Mouse (Mus musculus) lung, embryonic 15.5 days (tissue): Measurements from ENCODE around the gene Olfr148. TPM values are rescaled to one million over a fixed set of nuclear protein-coding genes. Genes with fewer than 3 reads are reported as not detected.

Source experiments
- ATAC-seq: fragments of 200-750 bp; cut with Nextera tagmentation; 2 replicates; pipeline ENCODE4 v1.8.0; 2017; ENCODE audit warnings: moderate number of reproducible peaks, borderline replicate concordance; ENCODE audit not compliant: low FRiP score, low TSS enrichment; ENCODE audit errors: extremely low read depth
- H3K27ac ChIP-seq: fragments of 300-500 bp; sonication (generic); 2 replicates; pipeline ENCODE4 v1.5.1; 2015; ENCODE audit warnings: moderate library complexity, mild to moderate bottlenecking, inconsistent platforms
- H3K27me3 ChIP-seq: fragments of 300-500 bp; sonication (generic); 2 replicates; pipeline ENCODE4 v1.6.1; 2015; ENCODE audit warnings: inconsistent platforms
- H3K36me3 ChIP-seq: fragments of 300-500 bp; sonication (generic); 2 replicates; pipeline ENCODE4 v1.6.1; 2015; ENCODE audit warnings: inconsistent platforms
- H3K4me1 ChIP-seq: fragments of 300-500 bp; sonication (generic); 2 replicates; pipeline ENCODE4 v1.6.1; 2015; ENCODE audit warnings: inconsistent platforms
- H3K4me2 ChIP-seq: fragments of 300-500 bp; sonication (generic); 2 replicates; pipeline ENCODE4 v1.6.1; 2015; ENCODE audit warnings: inconsistent platforms, mild to moderate bottlenecking, moderate library complexity
- H3K4me3 ChIP-seq: fragments of 300-500 bp; sonication (generic); 2 replicates; pipeline ENCODE4 v1.5.1; 2015; ENCODE audit warnings: mild to moderate bottlenecking, inconsistent platforms
- H3K9ac ChIP-seq: fragments of 300-500 bp; sonication (generic); 2 replicates; pipeline ENCODE4 v1.6.1; 2015; ENCODE audit warnings: inconsistent platforms
- H3K9me3 ChIP-seq: fragments of 300-500 bp; sonication (generic); 2 replicates; pipeline ENCODE4 v1.6.1; 2016; ENCODE audit warnings: inconsistent platforms
- WGBS: fragments of 180-500 bp; shearing (Covaris S2); methylation state at CpG from one replicate; pipeline ENCODE4 v1.1.7; 2015; 5-methylcytosine and 5-hydroxymethylcytosine counted together
- polyA plus RNA-seq: library from polyadenylated mRNA; unstranded; fragments of >200 nt; fragmentation: Nextera tagmentation; extraction: Ambion mirVana; gene quantifications from 2 replicates; pipeline ENCODE4 v1.2.1, GENCODE M21; 2015

Olfr148 gene
- polyA plus RNA-seq, result not detected in 2 replicates

GRCm38 (mm10) chr9:39610355-39610754 is at the start of gene Olfr148:
Gene Olfr148, plus strand, starts transcription at chr9:39610655.
- Histone ChIP-seq H3K4me3 (no peak within 1 kb of the TSS), H3K4me2 (no peak within 1 kb of the TSS), H3K36me3 (no peaks in the 10 kb centered on the region), H3K27me3 (no peaks in the 10 kb centered on the region), H3K4me1 (no peaks in the 10 kb centered on the region), H3K9me3 (no peaks in the 10 kb centered on the region), H3K9ac (no peak within 1 kb of the TSS), H3K27ac (no peak within 1 kb of the TSS)
- ATAC-seq, result no peak
- 76% methylated on average over 3 of the region's 3 CpGs for WGBS

DNA sequence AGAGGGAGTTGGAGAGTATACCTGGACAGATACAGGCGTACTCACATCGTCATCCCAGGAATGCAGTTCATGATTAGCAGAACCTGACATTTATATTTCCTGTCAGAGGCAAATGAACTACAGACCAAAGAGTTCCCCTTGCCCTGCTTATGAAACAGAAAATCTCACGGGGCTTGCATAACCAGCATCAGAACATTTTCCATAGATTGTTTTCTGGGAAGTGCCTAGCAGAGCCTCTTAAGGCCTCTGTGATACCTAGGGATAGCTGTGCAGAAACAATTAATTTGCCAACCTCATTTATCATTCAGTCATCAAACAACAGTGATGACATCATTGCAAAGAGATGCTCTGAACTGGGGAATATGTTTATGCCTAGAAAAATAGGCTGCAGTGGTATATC is 35.0 kb upstream of the Olfr148 start, which contains the start of gene Olfr959:
TSS of gene Olfr959 (minus strand) at position 101 of the 400 bp plus-strand sequence.
- no peaks in the 10 kb centered on the region for H3K36me3 ChIP-seq
- no peak within 1 kb of the TSS for H3K4me3 ChIP-seq
- no peaks in the 10 kb centered on the region for H3K27me3 ChIP-seq
- no peaks in the 10 kb centered on the region for H3K4me1 ChIP-seq
- no peak within 1 kb of the TSS for H3K27ac ChIP-seq
- H3K9ac ChIP-seq, result no peak within 1 kb of the TSS
- no peaks in the 10 kb centered on the region for H3K9me3 ChIP-seq
- no peak for ATAC-seq
- no peak within 1 kb of the TSS for H3K4me2 ChIP-seq
- WGBS, result 73% methylated on average over 3 of the region's 3 CpGs

DNA sequence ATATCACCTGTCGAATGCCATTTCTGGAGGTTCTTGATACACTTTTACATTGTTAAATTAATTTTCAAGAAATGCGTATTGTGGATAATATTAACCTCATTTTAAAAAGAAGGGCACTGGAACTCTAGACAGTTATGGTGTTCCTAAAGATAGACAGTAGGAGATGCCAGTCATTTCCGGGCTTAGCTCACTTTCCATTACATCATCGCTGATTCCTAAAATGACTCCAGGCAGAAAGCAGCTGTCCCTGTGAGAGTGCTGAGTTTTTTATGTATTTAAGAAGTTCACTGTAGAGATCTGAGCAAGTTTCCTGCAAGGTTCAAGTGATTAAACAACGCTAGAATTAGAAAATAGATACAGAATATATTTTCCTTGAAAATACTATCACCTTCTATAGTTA is 33.4 kb upstream of the Olfr148 start:
- Histone ChIP-seq H3K9me3 (no peaks in the 10 kb centered on the region), H3K4me2 (no peak overlapping the region), H3K9ac (no peak overlapping the region), H3K27me3 (no peaks in the 10 kb centered on the region), H3K27ac (no peak overlapping the region), H3K4me3 (no peak overlapping the region), H3K4me1 (no peaks in the 10 kb centered on the region), H3K36me3 (no peaks in the 10 kb centered on the region)
- WGBS, result 84% methylated on average over 5 of the region's 5 CpGs
- no peak for ATAC-seq

DNA sequence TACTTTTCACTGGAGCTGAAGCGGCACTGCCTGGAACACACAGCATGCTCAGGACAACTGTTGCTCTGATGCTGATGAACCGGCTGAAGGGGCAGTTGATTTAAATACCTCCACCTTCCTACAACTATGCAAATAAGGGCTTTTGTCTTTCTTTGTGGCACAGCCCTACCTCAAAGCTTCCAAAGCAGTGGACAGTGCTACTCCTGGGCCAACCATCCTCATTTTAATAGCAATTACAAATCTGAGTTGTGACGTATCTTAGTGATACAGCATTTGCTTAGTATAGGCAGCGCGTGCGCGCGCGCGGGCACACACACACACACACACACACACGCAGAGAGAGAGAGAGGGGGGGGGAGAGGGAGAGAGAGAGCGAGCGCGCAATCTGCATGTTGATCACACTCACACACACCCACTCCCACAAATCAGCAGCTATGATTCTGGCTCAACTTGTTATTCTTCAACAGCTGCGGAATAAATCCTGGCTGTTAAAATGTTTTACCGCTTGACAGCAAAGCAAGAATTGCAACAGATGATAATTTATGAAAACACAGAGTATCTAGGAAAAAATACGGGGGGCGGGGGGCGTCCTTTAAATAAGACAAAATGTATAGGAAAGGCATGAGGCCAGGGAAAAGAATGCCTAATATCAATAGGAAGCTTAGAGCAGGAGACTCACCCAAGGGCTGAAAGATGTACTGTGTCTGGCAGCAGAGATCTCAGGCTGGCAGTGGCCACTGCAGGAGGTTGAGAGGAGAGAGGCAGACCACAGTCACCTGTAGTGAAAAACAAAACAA is 7.7 kb upstream of the Olfr148 start:
- peak; percentile 59 for ATAC-seq
- Histone ChIP-seq H3K36me3 (no peaks in the 10 kb centered on the region), H3K9ac (no peak overlapping the region), H3K4me2 (peak overlapping the region; percentile 73), H3K27ac (no peak overlapping the region), H3K9me3 (no peaks in the 10 kb centered on the region), H3K27me3 (no peaks in the 10 kb centered on the region), H3K4me1 (peaks cover 6% of the 10 kb centered on the region), H3K4me3 (peak overlapping the region; percentile 41)
- 1% methylated on average over 19 of the region's 19 CpGs for WGBS

- ATAC-seq, result peak; percentile 87
- H3K27ac ChIP-seq, result no peak overlapping the region
- peaks cover 6% of the 10 kb centered on the region for H3K4me1 ChIP-seq
- WGBS, result 0% methylated on average over 9 of the region's 9 CpGs
- 0 out of 2 replicates have a peak overlapping the region, but pooled peaks have one; percentile 4 for H3K9ac ChIP-seq
- no peaks in the 10 kb centered on the region for H3K27me3 ChIP-seq
- H3K4me3 ChIP-seq, result peak overlapping the region; percentile 41
- no peaks in the 10 kb centered on the region for H3K36me3 ChIP-seq
- no peaks in the 10 kb centered on the region for H3K9me3 ChIP-seq
- peak overlapping the region; percentile 73 for H3K4me2 ChIP-seq
Observed at GRCm38 (mm10) chr9:39603333-39603845, 7.1 kb upstream of the Olfr148 start.

GRCm38 (mm10) chr9:39603999-39604453 is 6.4 kb upstream of the Olfr148 start, which contains the start of gene AW551984:
Gene AW551984, minus strand, starts transcription at chr9:39604403.
- Histone ChIP-seq H3K4me3 (peak within 1 kb of the TSS; percentile 41), H3K27ac (no peak within 1 kb of the TSS), H3K27me3 (no peaks in the 10 kb centered on the region), H3K9ac (0 out of 2 replicates have a peak within 1 kb of the TSS, but pooled peaks have one; percentile 4), H3K36me3 (no peaks in the 10 kb centered on the region), H3K4me2 (peak within 1 kb of the TSS; percentile 73), H3K9me3 (no peaks in the 10 kb centered on the region), H3K4me1 (peaks cover 6% of the 10 kb centered on the region)
- WGBS, result under 1% methylated on average over 8 of the region's 8 CpGs
- peak; percentile 73 for ATAC-seq

GRCm38 (mm10) chr9:39608497-39608896 is 2.0 kb upstream of the Olfr148 start:
- Histone ChIP-seq H3K4me3 (no peak overlapping the region), H3K27ac (no peak overlapping the region), H3K9me3 (no peaks in the 10 kb centered on the region), H3K4me1 (peaks cover 6% of the 10 kb centered on the region; the same call in 1 of the 2 replicates), H3K4me2 (no peak overlapping the region), H3K27me3 (no peaks in the 10 kb centered on the region), H3K36me3 (no peaks in the 10 kb centered on the region), H3K9ac (no peak overlapping the region)
- no peak for ATAC-seq

DNA sequence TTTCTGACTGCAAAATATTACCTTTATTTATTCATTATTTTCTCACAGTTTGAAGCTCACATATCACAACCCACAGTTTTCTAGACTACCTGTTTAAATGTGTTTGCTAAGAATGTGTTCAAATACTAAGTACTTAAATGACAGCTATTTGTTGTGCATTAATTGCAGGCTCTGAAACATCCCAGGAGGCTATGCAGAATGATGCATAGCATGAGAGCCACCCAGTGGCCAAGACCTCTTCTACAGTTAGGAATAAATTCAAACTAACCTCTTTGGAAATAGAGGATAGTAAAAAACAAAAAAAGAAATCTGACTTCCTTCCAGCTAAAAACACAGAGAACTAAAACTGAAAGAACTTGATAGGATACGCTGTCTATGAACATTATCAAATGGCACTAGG is 1.5 kb downstream of the Olfr148 start:
- Histone ChIP-seq H3K27ac (no peak overlapping the region), H3K4me1 (no peaks in the 10 kb centered on the region), H3K4me3 (no peak overlapping the region), H3K36me3 (no peaks in the 10 kb centered on the region), H3K27me3 (no peaks in the 10 kb centered on the region), H3K4me2 (no peak overlapping the region), H3K9ac (no peak overlapping the region), H3K9me3 (no peaks in the 10 kb centered on the region)
- WGBS, result 67% methylated on average over 1 of the region's 1 CpGs
- no peak for ATAC-seq

GRCm38 (mm10) chr9:39621073-39621472 is 10.6 kb downstream of the Olfr148 start, which contains the start of gene Olfr960:
Gene Olfr960, plus strand, starts transcription at chr9:39621373.
- H3K4me3 ChIP-seq, result no peak within 1 kb of the TSS
- 76% methylated on average over 1 of the region's 1 CpGs for WGBS
- no peaks in the 10 kb centered on the region for H3K36me3 ChIP-seq
- H3K9ac ChIP-seq, result no peak within 1 kb of the TSS
- no peaks in the 10 kb centered on the region for H3K27me3 ChIP-seq
- H3K4me2 ChIP-seq, result no peak within 1 kb of the TSS
- H3K27ac ChIP-seq, result no peak within 1 kb of the TSS
- ATAC-seq, result no peak
- H3K4me1 ChIP-seq, result no peaks in the 10 kb centered on the region
- no peaks in the 10 kb centered on the region for H3K9me3 ChIP-seq

- H3K9me3 ChIP-seq, result no peaks in the 10 kb centered on the region
- H3K27ac ChIP-seq, result no peak overlapping the region
- H3K27me3 ChIP-seq, result no peaks in the 10 kb centered on the region
- no peaks in the 10 kb centered on the region for H3K4me1 ChIP-seq
- ATAC-seq, result no peak
- H3K4me2 ChIP-seq, result no peak overlapping the region
- no peak overlapping the region for H3K4me3 ChIP-seq
- H3K9ac ChIP-seq, result no peak overlapping the region
- H3K36me3 ChIP-seq, result no peaks in the 10 kb centered on the region
- WGBS, result 88% methylated on average over 3 of the region's 3 CpGs
Observed at GRCm38 (mm10) chr9:39623783-39624182, 13.3 kb downstream of the Olfr148 start.

GRCm38 (mm10) chr9:39624711-39625110 is 14.3 kb downstream of the Olfr148 start:
- no peak for ATAC-seq
- H3K4me3 ChIP-seq, result no peak overlapping the region
- H3K27me3 ChIP-seq, result no peaks in the 10 kb centered on the region
- no peaks in the 10 kb centered on the region for H3K4me1 ChIP-seq
- no peak overlapping the region for H3K27ac ChIP-seq
- H3K36me3 ChIP-seq, result no peaks in the 10 kb centered on the region
- H3K4me2 ChIP-seq, result no peak overlapping the region
- no peaks in the 10 kb centered on the region for H3K9me3 ChIP-seq
- WGBS, result 61% methylated on average over 2 of the region's 2 CpGs
- no peak overlapping the region for H3K9ac ChIP-seq

DNA sequence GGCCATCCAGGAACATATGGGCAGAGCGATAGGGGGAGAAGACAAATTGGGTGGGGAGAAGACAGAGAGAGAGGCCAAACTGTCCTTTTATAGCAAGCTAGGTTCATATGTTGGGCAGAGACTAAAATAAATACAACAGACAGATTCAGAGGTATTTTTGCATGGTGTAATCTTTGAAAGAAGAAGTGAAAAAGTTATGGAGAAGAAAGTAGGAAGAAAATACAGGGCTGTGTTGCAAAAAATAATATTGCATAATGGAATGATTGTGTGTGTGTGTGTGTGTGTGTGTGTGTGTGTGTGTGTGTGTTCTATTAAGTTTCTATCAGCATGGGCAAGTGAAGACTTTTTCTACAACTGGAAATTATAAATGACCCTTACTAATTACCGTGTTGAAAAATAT is 18.6 kb downstream of the Olfr148 start:
- Histone ChIP-seq H3K36me3 (no peaks in the 10 kb centered on the region), H3K4me2 (no peak overlapping the region), H3K9me3 (no peaks in the 10 kb centered on the region), H3K9ac (no peak overlapping the region), H3K4me3 (no peak overlapping the region), H3K4me1 (no peaks in the 10 kb centered on the region), H3K27me3 (no peaks in the 10 kb centered on the region), H3K27ac (no peak overlapping the region)
- no peak for ATAC-seq
- 63% methylated on average over 2 of the region's 2 CpGs for whole genome bisulfite sequencing
